23 mouse cellular contexts compared by ENCODE assay signal in genomic region chr15:99150516-99150915, GRCm38 (mm10). TPM values are rescaled to one million over a fixed set of nuclear protein-coding genes. Genes with fewer than 3 reads are reported as not detected.
DNase-seq lines count a peak whose midpoint lies in the region; ATAC-seq lines count a peak whose summit lies in the region.
"Had no signal": no experiment of that assay in that cellular context is flagged by ENCODE, and none has a peak within 500 bp of the region (broad histone marks: within the 10 kb centered on the region; RNA-seq: fewer than 3 reads in every experiment).

No protein-coding gene starts in this region.

- 0 out of 2 replicates have a peak, but pooled peaks cover 5% of the 10 kb centered on the region for H3K4me1 ChIP-seq in lung, embryonic 15.5 days
- no peaks in the 10 kb centered on the region for H3K4me1 ChIP-seq in midbrain, embryonic 11.5 days (ENCODE audit: control insufficient read depth, insufficient read depth, low read length)
- no peaks in the 10 kb centered on the region for H3K4me1 ChIP-seq in midbrain, embryonic 15.5 days
- no peaks in the 10 kb centered on the region for H3K4me1 ChIP-seq in limb, embryonic 10.5 days
- H3K4me1 ChIP-seq: embryonic facial prominence, embryonic 12.5 days; forebrain, embryonic 13.5 days; forebrain, embryonic 15.5 days had no signal

- peak; percentile 1 for DNase-seq in heart, postnatal 4 days
- DNase-seq in heart, adult 18-20 months = no peak
- DNase-seq in lung, postnatal 36 days = no peak
- DNase-seq in midbrain, embryonic 11.5 days (ENCODE audit: low spot score, missing footprints) = peak; percentile 65
- peak; percentile 26 for DNase-seq in limb, embryonic 10.5 days (ENCODE audit: low spot score)
- DNase-seq in urinary bladder, postnatal 36 days (ENCODE audit: low spot score in 2 of 2) = no peak
- DNase-seq: adrenal gland, adult 2 months; adrenal gland, postnatal 10 days; adrenal gland, postnatal 25 days; cerebellum, adult 11 months; cerebellum, adult 18-20 months; cerebellum, adult 8-10 months; cerebellum, adult 9-11 months; cerebellum, postnatal 14 days; cerebellum, postnatal 36 days; embryo, embryonic 11 days had no signal

- H3K27me3 ChIP-seq in lung, embryonic 15.5 days = no peaks in the 10 kb centered on the region
- no peaks in the 10 kb centered on the region for H3K27me3 ChIP-seq in midbrain, embryonic 11.5 days (ENCODE audit: control insufficient read depth, insufficient read depth, low read length)
- no peaks in the 10 kb centered on the region for H3K27me3 ChIP-seq in midbrain, embryonic 15.5 days (replicated peaks)
- no peaks in the 10 kb centered on the region for H3K27me3 ChIP-seq in limb, embryonic 10.5 days (ENCODE audit: low read depth, poor library complexity, severe bottlenecking)
- H3K27me3 ChIP-seq: embryonic facial prominence, embryonic 12.5 days; forebrain, embryonic 13.5 days; forebrain, embryonic 15.5 days had no signal

- H3K9me3 ChIP-seq in lung, embryonic 15.5 days = no peaks in the 10 kb centered on the region
- H3K9me3 ChIP-seq in midbrain, embryonic 11.5 days (ENCODE audit: control insufficient read depth, low read length) = no peaks in the 10 kb centered on the region
- no peaks in the 10 kb centered on the region for H3K9me3 ChIP-seq in midbrain, embryonic 15.5 days
- H3K9me3 ChIP-seq in limb, embryonic 10.5 days (replicated peaks) = no peaks in the 10 kb centered on the region
- H3K9me3 ChIP-seq: embryonic facial prominence, embryonic 12.5 days; forebrain, embryonic 13.5 days; forebrain, embryonic 15.5 days had no signal

- H3K9ac ChIP-seq in lung, embryonic 15.5 days = no peak overlapping the region
- H3K9ac ChIP-seq in midbrain, embryonic 11.5 days (ENCODE audit: low read length) = no peak overlapping the region
- H3K9ac ChIP-seq in midbrain, embryonic 15.5 days = no peak overlapping the region
- H3K9ac ChIP-seq: embryonic facial prominence, embryonic 12.5 days; forebrain, embryonic 13.5 days; forebrain, embryonic 15.5 days had no signal

- peaks cover 36% of the 10 kb centered on the region for H3K36me3 ChIP-seq in lung, embryonic 15.5 days
- peaks cover 13% of the 10 kb centered on the region for H3K36me3 ChIP-seq in midbrain, embryonic 11.5 days (ENCODE audit: control insufficient read depth, insufficient read depth, low read length)
- peaks cover 12% of the 10 kb centered on the region; the same call in 1 of the 2 replicates for H3K36me3 ChIP-seq in midbrain, embryonic 15.5 days (replicated peaks)
- peaks cover 94% of the 10 kb centered on the region for H3K36me3 ChIP-seq in limb, embryonic 10.5 days

- no peak for ATAC-seq in lung, embryonic 15.5 days (ENCODE audit: borderline replicate concordance, extremely low read depth, low FRiP score, low TSS enrichment)
- no peak for ATAC-seq in midbrain, embryonic 11.5 days (ENCODE audit: low FRiP score)
- ATAC-seq in midbrain, embryonic 15.5 days (replicated peaks) = no peak
- ATAC-seq: forebrain, embryonic 13.5 days; forebrain, embryonic 15.5 days had no signal

- 0 out of 2 replicates have a peak overlapping the region, but pooled peaks have one; percentile 47 for H3K27ac ChIP-seq in lung, embryonic 15.5 days
- no peak overlapping the region for H3K27ac ChIP-seq in midbrain, embryonic 11.5 days (ENCODE audit: low read depth, low read length)
- H3K27ac ChIP-seq in midbrain, embryonic 15.5 days = no peak overlapping the region
- H3K27ac ChIP-seq in limb, embryonic 10.5 days = no peak overlapping the region
- H3K27ac ChIP-seq: embryonic facial prominence, embryonic 12.5 days; forebrain, embryonic 13.5 days; forebrain, embryonic 15.5 days had no signal

- no peak overlapping the region for H3K4me3 ChIP-seq in lung, embryonic 15.5 days
- no peak overlapping the region for H3K4me3 ChIP-seq in midbrain, embryonic 11.5 days (ENCODE audit: low read depth, low read length)
- H3K4me3 ChIP-seq in midbrain, embryonic 15.5 days = no peak overlapping the region
- no peak overlapping the region for H3K4me3 ChIP-seq in limb, embryonic 10.5 days
- H3K4me3 ChIP-seq: embryonic facial prominence, embryonic 12.5 days; forebrain, embryonic 13.5 days; forebrain, embryonic 15.5 days had no signal

- WGBS in lung, embryonic 15.5 days = 85% methylated on average over 7 of the region's 7 CpGs
- WGBS in midbrain, embryonic 11.5 days = 95% methylated on average over 7 of the region's 7 CpGs
- 95% methylated on average over 7 of the region's 7 CpGs for WGBS in midbrain, embryonic 15.5 days
- WGBS in limb, embryonic 10.5 days = 87% methylated on average over 7 of the region's 7 CpGs

- no peak overlapping the region for H3K4me2 ChIP-seq in lung, embryonic 15.5 days
- no peak overlapping the region for H3K4me2 ChIP-seq in midbrain, embryonic 11.5 days
- no peak overlapping the region for H3K4me2 ChIP-seq in midbrain, embryonic 15.5 days
- H3K4me2 ChIP-seq: embryonic facial prominence, embryonic 12.5 days; forebrain, embryonic 13.5 days; forebrain, embryonic 15.5 days had no signal

RNA-seq across cellular contexts. Expression of gene Spats2, which starts 24.8 kb away (rescaled TPM):
- 10 to 100 TPM; 24.8 to 28.3 TPM for total RNA-seq in heart, postnatal 4 days (2021)
- total RNA-seq in heart, adult 18-20 months (2021) = 1 to 10 TPM; 7.1 to 7.7 TPM
- polyA plus RNA-seq in lung, embryonic 15.5 days (2015; fragmentation: Nextera tagmentation; extraction: Ambion mirVana) = 37.8 and 38.9 TPM in 2 replicates
- polyA plus RNA-seq in midbrain, embryonic 11.5 days (2014; fragmentation: Nextera tagmentation; extraction: Ambion mirVana) = 58.8 and 65.6 TPM in 2 replicates
- polyA plus RNA-seq in midbrain, embryonic 15.5 days (2015; fragmentation: Nextera tagmentation; extraction: Ambion mirVana) = 33.0 and 35.4 TPM in 2 replicates
- polyA plus RNA-seq in limb, embryonic 10.5 days (2016; fragmentation: Nextera tagmentation; extraction: Ambion mirVana) = 60.5 and 64.1 TPM in 2 replicates

RNA-seq across cellular contexts. Expression of gene Dnajc22, which starts 57.5 kb away (rescaled TPM):
- total RNA-seq in heart, postnatal 4 days (2021) = 1 to 10 TPM in 1 of 2 experiments, under 1 TPM in 1; 0.79 to 1.2 TPM
- 1 to 10 TPM in 1 of 2 experiments, under 1 TPM in 1; 0.37 to 1.2 TPM for total RNA-seq in heart, adult 18-20 months (2021)
- 1.7 and 1.9 TPM in 2 replicates for polyA plus RNA-seq in lung, embryonic 15.5 days (2015; fragmentation: Nextera tagmentation; extraction: Ambion mirVana)
- polyA plus RNA-seq in midbrain, embryonic 11.5 days (2014; fragmentation: Nextera tagmentation; extraction: Ambion mirVana) = 0.46 and 0.50 TPM in 2 replicates
- polyA plus RNA-seq in midbrain, embryonic 15.5 days (2015; fragmentation: Nextera tagmentation; extraction: Ambion mirVana) = 2.0 and 2.1 TPM in 2 replicates
- 1.4 and 2.1 TPM in 2 replicates for polyA plus RNA-seq in limb, embryonic 10.5 days (2016; fragmentation: Nextera tagmentation; extraction: Ambion mirVana)
- total RNA-seq: common myeloid progenitor, adult 5-6 weeks had no signal
- polyA plus RNA-seq: embryonic facial prominence, embryonic 14.5 days had no signal

Comparison
In these comparisons a context has a peak if more than half of its experiments do, and no peak if none do; other contexts are left out.
1. DNase-seq: peak in heart, postnatal 4 days (single experiment), midbrain, embryonic 11.5 days (single experiment) and limb, embryonic 10.5 days (single experiment); none in heart, adult 18-20 months (0 of 2), lung, postnatal 36 days (single experiment) and urinary bladder, postnatal 36 days (0 of 2).